Mouse (Mus musculus): Measurements from ENCODE around the gene Skap2. TPM values are rescaled to one million over a fixed set of nuclear protein-coding genes. Genes with fewer than 3 reads are reported as not detected.
A peak's percentile ranks its signal among the peaks of the same experiment; 100 is the strongest.

Skap2 gene
- polyA plus RNA-seq, 1 experiment from 2014 or later, result 40.3 TPM

DNA sequence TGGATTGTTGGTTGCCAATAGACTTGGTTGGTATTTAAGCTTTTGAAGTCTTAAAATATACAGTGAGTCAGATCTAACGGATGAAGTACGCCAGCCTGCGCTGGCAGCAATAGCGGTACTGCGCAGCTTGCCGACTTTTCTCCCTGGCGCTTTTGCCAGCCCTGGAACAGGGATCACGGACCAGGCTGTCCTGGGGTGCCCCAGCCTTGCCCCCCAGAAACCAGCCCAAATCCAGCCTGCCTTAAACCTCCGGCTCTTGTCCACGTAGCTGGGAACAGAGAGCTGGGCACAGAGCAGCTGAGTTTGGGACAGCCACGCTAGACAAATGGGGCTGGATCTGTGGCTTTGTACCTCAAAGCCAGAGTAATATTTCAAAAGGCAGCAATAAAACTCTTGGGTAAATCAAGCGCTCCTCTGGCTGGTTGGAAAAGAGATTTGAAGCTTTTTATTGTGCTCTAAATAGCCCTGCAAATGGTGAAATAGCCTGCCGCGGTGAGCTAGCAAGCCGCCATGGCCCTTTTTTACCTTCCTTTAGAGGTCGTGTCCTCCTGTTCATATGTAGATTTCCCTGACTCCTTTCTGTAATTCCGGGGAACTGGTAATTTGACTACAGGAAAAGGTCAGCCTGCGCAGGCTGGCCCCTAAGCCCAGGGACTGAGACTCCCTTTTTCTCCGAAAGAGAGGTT, 6.2 kb downstream of the Skap2 start:
- Histone ChIP-seq H3K27me3 (replicated peaks; ENCODE audit: control insufficient read depth, insufficient read depth, low read length) (peaks cover 12% of the 10 kb centered on the region; the same call in 1 of the 2 replicates), H3K9ac (ENCODE audit: low read depth, low read length) (peak overlapping the region; percentile 17; the same call in 1 of the 2 replicates), H3K9me3 (ENCODE audit: control insufficient read depth) (no peaks in the 10 kb centered on the region), H3K36me3 (ENCODE audit: control insufficient read depth, insufficient read depth) (no peaks in the 10 kb centered on the region), H3K4me3 (ENCODE audit: low read depth, low read length) (0 out of 2 replicates have a peak overlapping the region, but pooled peaks have one; percentile 9), H3K4me2 (replicated peaks; ENCODE audit: low read depth) (peak overlapping the region; percentile 52), H3K27ac (ENCODE audit: low read depth, low read length) (no peak overlapping the region), H3K4me1 (replicated peaks; ENCODE audit: control insufficient read depth, insufficient read depth, low read length) (no peaks in the 10 kb centered on the region)
- 25% methylated on average over 19 of the region's 19 CpGs for WGBS
- TF ChIP-seq CTCF (IDR thresholded peaks at IDR 0.05; ENCODE audit: low read depth), result no peak
- ATAC-seq, result no peak

DNA sequence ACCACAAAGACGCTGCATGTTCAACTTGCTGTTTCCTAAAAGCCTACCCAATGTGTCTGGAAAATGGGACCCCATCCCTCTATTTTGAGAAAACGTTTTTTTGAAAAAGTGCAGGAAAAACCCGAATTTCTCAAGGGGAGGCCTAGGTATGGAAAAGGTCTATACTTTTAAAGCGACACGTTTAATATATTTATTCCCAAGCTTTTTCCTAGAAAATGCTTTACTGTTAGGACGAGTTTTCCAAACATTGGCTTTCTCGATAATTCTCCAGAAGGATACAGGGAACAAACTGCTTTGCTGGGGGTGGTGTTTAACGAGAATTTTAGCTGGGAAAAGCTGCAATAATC, 6.8 kb downstream of the Skap2 start:
- TF ChIP-seq CTCF (IDR thresholded peaks at IDR 0.05; ENCODE audit: low read depth), result no peak
- Histone ChIP-seq H3K4me1 (replicated peaks; ENCODE audit: control insufficient read depth, insufficient read depth, low read length) (no peaks in the 10 kb centered on the region), H3K9me3 (ENCODE audit: control insufficient read depth) (no peaks in the 10 kb centered on the region), H3K27ac (ENCODE audit: low read depth, low read length) (no peak overlapping the region), H3K4me3 (ENCODE audit: low read depth, low read length) (no peak overlapping the region), H3K4me2 (replicated peaks; ENCODE audit: low read depth) (peak overlapping the region; percentile 52), H3K9ac (ENCODE audit: low read depth, low read length) (no peak overlapping the region), H3K36me3 (ENCODE audit: control insufficient read depth, insufficient read depth) (no peaks in the 10 kb centered on the region), H3K27me3 (replicated peaks; ENCODE audit: control insufficient read depth, insufficient read depth, low read length) (peaks cover 12% of the 10 kb centered on the region; the same call in 1 of the 2 replicates)
- WGBS, result 37% methylated on average over 8 of the region's 8 CpGs
- no peak for ATAC-seq

DNA sequence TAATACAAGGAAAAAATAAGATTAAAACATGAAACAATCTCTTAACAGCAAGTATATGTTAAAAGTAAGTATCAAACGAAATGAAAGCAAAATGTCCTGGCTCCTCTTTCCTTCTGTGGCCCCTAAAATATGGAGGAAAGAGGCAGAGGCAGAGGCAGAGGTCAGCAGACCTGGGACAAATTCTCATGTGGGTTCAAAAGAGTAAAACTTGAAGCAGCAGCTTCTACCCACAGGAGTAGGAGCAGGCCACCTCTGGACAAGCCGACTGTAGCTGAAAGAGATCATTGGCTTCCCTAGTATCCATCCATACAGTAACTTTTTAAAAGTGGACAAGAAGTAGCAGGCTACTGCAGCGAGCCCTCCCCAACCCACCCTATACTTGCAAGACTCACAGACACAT, 7.4 kb downstream of the Skap2 start:
- no peak overlapping the region for H3K9ac ChIP-seq (ENCODE audit: low read depth, low read length)
- H3K9me3 ChIP-seq (ENCODE audit: control insufficient read depth), result no peaks in the 10 kb centered on the region
- H3K4me2 ChIP-seq (replicated peaks; ENCODE audit: low read depth), result peak overlapping the region; percentile 52
- no peaks in the 10 kb centered on the region for H3K36me3 ChIP-seq (ENCODE audit: control insufficient read depth, insufficient read depth)
- H3K27me3 ChIP-seq (replicated peaks; ENCODE audit: control insufficient read depth, insufficient read depth, low read length), result peaks cover 12% of the 10 kb centered on the region; the same call in 1 of the 2 replicates
- TF ChIP-seq CTCF (IDR thresholded peaks at IDR 0.05; ENCODE audit: low read depth), result no peak
- no peak for ATAC-seq
- no peak overlapping the region for H3K4me3 ChIP-seq (ENCODE audit: low read depth, low read length)
- WGBS, result 63% methylated on average over 3 of the region's 3 CpGs
- no peak overlapping the region for H3K27ac ChIP-seq (ENCODE audit: low read depth, low read length)
- H3K4me1 ChIP-seq (replicated peaks; ENCODE audit: control insufficient read depth, insufficient read depth, low read length), result no peaks in the 10 kb centered on the region

DNA sequence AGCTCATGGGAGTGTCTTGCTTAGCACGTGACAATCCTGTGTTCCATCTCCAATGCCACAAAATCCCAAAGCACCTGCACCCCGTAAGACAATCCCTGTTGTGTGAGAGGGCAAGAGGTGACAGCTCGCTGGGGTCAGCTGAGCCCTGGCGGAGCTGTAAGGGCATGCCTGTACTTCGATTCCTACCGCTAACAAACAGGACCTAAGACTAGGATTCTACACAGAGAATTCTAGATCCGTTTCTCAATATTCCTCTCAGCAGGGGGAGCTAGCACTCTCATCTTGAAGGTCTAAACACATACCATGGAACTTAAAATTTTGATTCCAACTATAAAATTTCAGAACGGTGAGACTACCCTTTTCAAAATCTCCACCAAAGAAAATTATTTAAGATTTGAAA, 9.7 kb downstream of the Skap2 start:
- H3K36me3 ChIP-seq (ENCODE audit: control insufficient read depth, insufficient read depth), result no peaks in the 10 kb centered on the region
- H3K4me2 ChIP-seq (replicated peaks; ENCODE audit: low read depth), result no peak overlapping the region
- H3K9me3 ChIP-seq (ENCODE audit: control insufficient read depth), result no peaks in the 10 kb centered on the region
- no peaks in the 10 kb centered on the region for H3K4me1 ChIP-seq (replicated peaks; ENCODE audit: control insufficient read depth, insufficient read depth, low read length)
- no peak overlapping the region for H3K9ac ChIP-seq (ENCODE audit: low read depth, low read length)
- TF ChIP-seq CTCF (IDR thresholded peaks at IDR 0.05; ENCODE audit: low read depth), result peak; percentile 74
- peaks cover 8% of the 10 kb centered on the region; the same call in 1 of the 2 replicates for H3K27me3 ChIP-seq (replicated peaks; ENCODE audit: control insufficient read depth, insufficient read depth, low read length)
- ATAC-seq, result no peak
- no peak overlapping the region for H3K27ac ChIP-seq (ENCODE audit: low read depth, low read length)
- H3K4me3 ChIP-seq (ENCODE audit: low read depth, low read length), result no peak overlapping the region
- WGBS, result 46% methylated on average over 8 of the region's 8 CpGs

DNA sequence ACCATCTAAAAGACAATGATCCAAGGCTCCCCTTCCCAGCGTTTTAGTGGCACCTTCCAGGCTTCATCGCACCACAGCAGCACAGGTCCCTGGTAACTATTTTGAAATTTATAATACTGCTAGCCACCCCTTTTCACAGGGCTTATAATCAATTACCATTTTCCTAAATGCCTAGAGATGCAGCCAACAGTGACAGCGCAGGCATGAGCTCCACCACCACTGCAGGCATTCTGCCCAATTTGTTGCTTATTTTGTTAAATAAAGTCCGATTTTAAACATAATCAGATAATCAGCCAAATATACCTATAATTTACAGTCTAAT, 13.2 kb downstream of the Skap2 start:
- H3K9ac ChIP-seq (ENCODE audit: low read depth, low read length), result no peak overlapping the region
- H3K9me3 ChIP-seq (ENCODE audit: control insufficient read depth), result no peaks in the 10 kb centered on the region
- no peak for ATAC-seq
- H3K36me3 ChIP-seq (ENCODE audit: control insufficient read depth, insufficient read depth), result no peaks in the 10 kb centered on the region
- no peaks in the 10 kb centered on the region for H3K4me1 ChIP-seq (replicated peaks; ENCODE audit: control insufficient read depth, insufficient read depth, low read length)
- no peak overlapping the region for H3K27ac ChIP-seq (ENCODE audit: low read depth, low read length)
- no peak for TF ChIP-seq CTCF (IDR thresholded peaks at IDR 0.05; ENCODE audit: low read depth)
- H3K27me3 ChIP-seq (replicated peaks; ENCODE audit: control insufficient read depth, insufficient read depth, low read length), result no peaks in the 10 kb centered on the region; the same call in 1 of the 2 replicates
- H3K4me3 ChIP-seq (ENCODE audit: low read depth, low read length), result no peak overlapping the region
- WGBS, result 91% methylated on average over 4 of the region's 4 CpGs
- H3K4me2 ChIP-seq (replicated peaks; ENCODE audit: low read depth), result no peak overlapping the region

DNA sequence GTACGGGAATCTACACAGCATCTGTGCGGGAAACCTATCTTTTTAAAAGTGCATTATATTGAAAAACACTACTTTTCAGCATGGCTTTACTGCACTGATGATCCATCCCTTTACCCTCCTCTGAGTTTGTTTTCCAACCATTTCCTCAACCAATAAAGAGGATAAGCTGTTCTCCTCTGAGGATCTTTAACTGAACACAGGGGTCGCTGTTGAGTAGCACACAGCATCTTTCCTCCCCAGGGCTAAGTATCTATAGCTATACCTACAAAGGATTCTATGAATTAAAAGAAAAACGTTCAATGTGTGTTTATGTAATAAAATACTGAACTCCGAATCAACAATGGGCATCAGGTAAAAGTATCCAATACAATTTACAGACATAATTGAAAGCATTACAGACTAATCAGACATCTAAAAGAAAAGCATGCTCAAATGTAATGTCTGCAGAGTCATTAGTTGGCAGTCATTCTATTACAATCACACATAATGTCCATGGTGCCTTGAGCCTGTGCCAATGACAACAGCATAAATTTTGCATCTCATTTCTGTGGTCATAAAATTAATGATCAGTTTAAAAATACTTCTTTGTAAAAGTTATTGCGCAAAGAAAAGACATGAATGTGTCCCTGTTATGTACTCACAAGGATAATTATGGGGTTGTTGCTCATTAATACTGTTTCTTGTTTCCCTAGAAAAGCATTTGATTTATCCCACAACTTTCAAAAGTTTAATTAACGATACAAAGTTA, 13.8 kb downstream of the Skap2 start:
- WGBS, result 66% methylated on average over 7 of the region's 7 CpGs
- Histone ChIP-seq H3K27ac (ENCODE audit: low read depth, low read length) (no peak overlapping the region), H3K4me1 (replicated peaks; ENCODE audit: control insufficient read depth, insufficient read depth, low read length) (no peaks in the 10 kb centered on the region), H3K27me3 (replicated peaks; ENCODE audit: control insufficient read depth, insufficient read depth, low read length) (no peaks in the 10 kb centered on the region), H3K4me3 (ENCODE audit: low read depth, low read length) (no peak overlapping the region), H3K9me3 (ENCODE audit: control insufficient read depth) (no peaks in the 10 kb centered on the region), H3K36me3 (ENCODE audit: control insufficient read depth, insufficient read depth) (no peaks in the 10 kb centered on the region), H3K4me2 (replicated peaks; ENCODE audit: low read depth) (no peak overlapping the region), H3K9ac (ENCODE audit: low read depth, low read length) (no peak overlapping the region)
- peak; percentile 74 for TF ChIP-seq CTCF (IDR thresholded peaks at IDR 0.05; ENCODE audit: low read depth)
- ATAC-seq, result no peak

All from intestine, postnatal 0 days (tissue).